In the genomic region with DNA sequence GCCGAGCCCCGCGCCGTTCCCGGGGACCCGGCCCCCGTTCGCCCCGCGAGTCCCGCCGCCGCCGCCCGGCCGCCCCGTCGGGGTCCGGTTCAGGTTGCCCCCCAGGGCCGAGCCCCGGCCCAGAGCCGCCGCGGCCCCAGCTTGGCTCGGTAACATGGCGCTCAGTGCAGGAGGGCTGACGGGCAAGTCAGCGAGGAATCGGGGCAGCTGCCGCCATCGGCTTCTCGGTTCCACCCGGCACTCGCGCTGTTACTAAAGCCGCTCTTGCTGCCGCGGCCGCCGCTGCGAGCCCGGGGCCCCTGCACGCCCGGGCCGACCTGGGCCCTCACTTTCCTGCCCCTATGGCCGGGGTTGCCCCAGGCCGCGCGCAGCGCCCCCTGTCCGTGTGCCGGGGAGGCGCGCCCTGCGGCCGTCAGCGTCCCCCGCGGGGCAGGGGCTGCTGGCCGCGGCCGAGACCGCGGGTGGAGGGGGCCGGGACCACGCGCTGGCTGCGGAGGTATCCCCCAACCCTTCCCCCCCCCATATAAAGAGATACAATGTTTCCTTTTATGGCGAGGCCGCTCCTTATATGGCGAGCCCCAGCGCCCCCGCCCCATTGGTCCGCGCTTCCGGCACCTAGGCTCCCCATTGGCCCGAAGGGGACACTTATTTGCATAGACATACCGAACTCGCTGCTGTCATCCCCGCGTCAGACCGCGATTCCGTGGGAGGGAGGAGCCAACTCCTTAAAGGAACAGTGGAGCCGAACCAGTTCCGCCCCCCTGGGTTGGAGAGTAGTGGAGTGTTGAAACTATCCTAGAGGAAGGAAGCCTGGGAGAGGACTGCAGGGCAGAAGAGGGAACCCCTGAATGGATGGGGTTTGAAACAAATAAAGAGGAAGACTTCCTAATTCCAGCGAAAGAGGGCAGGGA, we compare ENCODE assay signal across 8 mouse cellular contexts. TPM values are rescaled to one million over a fixed set of nuclear protein-coding genes. Genes with fewer than 3 reads are reported as not detected.
DNase-seq lines count a peak whose midpoint lies in the region; ATAC-seq lines count a peak whose summit lies in the region.

Gene Srf, minus strand, starts transcription at position 503 of the 911 bp plus-strand sequence.

- peak; percentile 97 for ATAC-seq in erythroblast, adult 5-6 weeks (replicated peaks; ENCODE audit: low FRiP score, poor library complexity, severe bottlenecking)
- ATAC-seq in kidney, embryonic 15.5 days (replicated peaks; ENCODE audit: low FRiP score), result peak; percentile 93
- ATAC-seq in monocyte, adult 5-6 weeks (replicated peaks; ENCODE audit: insufficient number of reproducible peaks, low FRiP score, low TSS enrichment, poor library complexity, severe bottlenecking), result peak; percentile 96

- WGBS in heart, embryonic 10.5 days, result under 1% methylated on average over 87 of the region's 87 CpGs
- WGBS in kidney, embryonic 15.5 days, result under 1% methylated on average over 87 of the region's 87 CpGs

- peak within 1 kb of the TSS; percentile 81 for H3K4me2 ChIP-seq in kidney, embryonic 15.5 days

- H3K4me3 ChIP-seq in heart, embryonic 10.5 days, result peak within 1 kb of the TSS; percentile 98
- peak within 1 kb of the TSS; percentile 66 for H3K4me3 ChIP-seq in kidney, embryonic 15.5 days (replicated peaks)

- peaks cover 14% of the 10 kb centered on the region for H3K36me3 ChIP-seq in heart, embryonic 10.5 days
- H3K36me3 ChIP-seq in kidney, embryonic 15.5 days, result peaks cover 17% of the 10 kb centered on the region

- no peaks in the 10 kb centered on the region for H3K27me3 ChIP-seq in heart, embryonic 10.5 days (ENCODE audit: insufficient read depth, poor library complexity, severe bottlenecking)
- no peaks in the 10 kb centered on the region for H3K27me3 ChIP-seq in kidney, embryonic 15.5 days

- peak within 1 kb of the TSS; percentile 96 for H3K9ac ChIP-seq in kidney, embryonic 15.5 days

- peak; percentile 93 to 96 for DNase-seq in B cell, adult 2 months
- DNase-seq in brain, adult 2 months (ENCODE audit: low read depth, low spot score), result peak; percentile 99
- DNase-seq in heart, embryonic 10.5 days (ENCODE audit: low spot score), result peak; percentile 99
- DNase-seq in liver, result peak; percentile 97
- DNase-seq in spleen, postnatal 4 days (ENCODE audit: low spot score in 2 of 2), result peak; percentile 94 to 95

- no peaks in the 10 kb centered on the region for H3K9me3 ChIP-seq in heart, embryonic 10.5 days
- H3K9me3 ChIP-seq in kidney, embryonic 15.5 days (replicated peaks), result no peaks in the 10 kb centered on the region

- H3K4me1 ChIP-seq in heart, embryonic 10.5 days, result peaks cover 47% of the 10 kb centered on the region
- H3K4me1 ChIP-seq in kidney, embryonic 15.5 days, result peaks cover 41% of the 10 kb centered on the region

- peak within 1 kb of the TSS; percentile 99 for H3K27ac ChIP-seq in heart, embryonic 10.5 days
- peak within 1 kb of the TSS; percentile 97 for H3K27ac ChIP-seq in kidney, embryonic 15.5 days

RNA-seq across cellular contexts. Expression of gene Srf, which starts in this region (rescaled TPM):
- total RNA-seq in erythroblast, adult 5-6 weeks (2015; ENCODE audit: low replicate concordance), result 7.3 and 11.5 TPM in 2 replicates
- 6.0 and 7.8 TPM in 2 replicates for total RNA-seq in erythroblast, adult 5-6 weeks (2017; ENCODE audit: low replicate concordance)
- 10.9 and 15.7 TPM in 2 replicates for polyA plus RNA-seq in heart, embryonic 10.5 days (2016; fragmentation: Nextera tagmentation; extraction: Ambion mirVana)
- 9.1 and 9.5 TPM in 2 replicates for polyA plus RNA-seq in kidney, embryonic 15.5 days (2015; fragmentation: Nextera tagmentation; extraction: Ambion mirVana)
- 24.8 to 46.0 TPM (median 36.6 TPM) in 3 replicates for total RNA-seq in monocyte, adult 5-6 weeks (2017)

Comparison
In these comparisons a context has a peak if more than half of its experiments do, and no peak if none do; other contexts are left out.
1. Peak in every context shown above with its lines: DNase-seq, ATAC-seq, H3K4me3 ChIP-seq and H3K27ac ChIP-seq.